Mouse (Mus musculus): Measurements from ENCODE around the gene Hps5. TPM values are rescaled to one million over a fixed set of nuclear protein-coding genes. Genes with fewer than 3 reads are reported as not detected.
"Not testable (repeated sequence)": the region's sequence is repeated elsewhere in the genome, so short reads cannot be mapped to it uniquely, and the experiment has no call there.

The Hps5 gene
- 21.2 and 21.7 TPM in 2 replicates for total RNA-seq (2014; fragmentation: Nextera tagmentation)
- total RNA-seq (2017): 16.2 and 25.1 TPM in 2 replicates

DNA sequence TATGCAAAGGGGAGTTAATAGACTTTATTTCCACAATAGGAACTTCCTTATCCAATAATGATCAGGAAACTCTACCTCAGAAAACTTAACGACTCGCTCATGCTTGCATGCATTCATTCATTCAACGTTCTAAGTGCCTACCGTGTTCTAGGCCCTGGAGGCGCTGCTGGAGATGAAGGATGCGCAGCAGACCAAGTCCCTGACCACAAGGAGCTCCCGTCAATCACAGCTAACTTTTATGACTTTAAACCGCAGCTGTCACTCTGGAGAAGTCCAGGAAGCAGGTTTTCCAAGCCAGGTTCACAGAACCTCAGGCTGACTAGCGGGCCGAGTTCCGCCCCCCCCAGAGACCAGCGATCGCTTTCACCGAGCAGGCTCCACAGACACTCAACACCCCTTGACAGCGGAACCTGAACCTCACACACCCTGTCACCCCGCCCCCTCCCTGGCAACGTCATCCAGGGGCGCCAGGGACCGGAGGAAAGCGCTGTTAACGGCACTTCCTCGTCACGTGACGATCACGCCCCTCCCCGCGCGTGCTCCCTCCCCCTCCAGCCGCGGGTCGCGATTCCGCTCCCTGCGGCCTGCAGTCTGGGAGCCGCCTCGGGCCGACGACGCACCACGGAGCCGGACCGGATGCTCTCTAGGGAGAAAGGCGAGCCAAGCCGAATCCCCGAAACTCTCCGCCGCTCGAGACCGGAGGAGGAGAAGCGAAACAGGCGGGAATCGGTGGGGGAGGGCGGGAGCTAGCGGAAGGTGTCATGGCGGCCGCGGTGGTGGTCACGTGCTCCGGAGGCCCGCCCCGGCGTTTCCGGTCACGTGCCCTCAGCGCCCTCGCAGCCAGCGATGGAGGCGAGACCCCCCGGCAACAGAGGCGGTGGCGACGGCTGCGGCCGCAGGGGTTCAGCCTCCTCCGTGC, at the start of gene Hps5, which contains the start of gene Gtf2h1:
Gene Hps5 (minus strand): TSS at position 778 of the 919 bp plus-strand sequence.
Gene Gtf2h1 (plus strand): TSS at position 817 of the 919 bp plus-strand sequence.
- peak; percentile 99 for ATAC-seq (replicated peaks; ENCODE audit: low FRiP score, low TSS enrichment, poor library complexity, severe bottlenecking)

DNA sequence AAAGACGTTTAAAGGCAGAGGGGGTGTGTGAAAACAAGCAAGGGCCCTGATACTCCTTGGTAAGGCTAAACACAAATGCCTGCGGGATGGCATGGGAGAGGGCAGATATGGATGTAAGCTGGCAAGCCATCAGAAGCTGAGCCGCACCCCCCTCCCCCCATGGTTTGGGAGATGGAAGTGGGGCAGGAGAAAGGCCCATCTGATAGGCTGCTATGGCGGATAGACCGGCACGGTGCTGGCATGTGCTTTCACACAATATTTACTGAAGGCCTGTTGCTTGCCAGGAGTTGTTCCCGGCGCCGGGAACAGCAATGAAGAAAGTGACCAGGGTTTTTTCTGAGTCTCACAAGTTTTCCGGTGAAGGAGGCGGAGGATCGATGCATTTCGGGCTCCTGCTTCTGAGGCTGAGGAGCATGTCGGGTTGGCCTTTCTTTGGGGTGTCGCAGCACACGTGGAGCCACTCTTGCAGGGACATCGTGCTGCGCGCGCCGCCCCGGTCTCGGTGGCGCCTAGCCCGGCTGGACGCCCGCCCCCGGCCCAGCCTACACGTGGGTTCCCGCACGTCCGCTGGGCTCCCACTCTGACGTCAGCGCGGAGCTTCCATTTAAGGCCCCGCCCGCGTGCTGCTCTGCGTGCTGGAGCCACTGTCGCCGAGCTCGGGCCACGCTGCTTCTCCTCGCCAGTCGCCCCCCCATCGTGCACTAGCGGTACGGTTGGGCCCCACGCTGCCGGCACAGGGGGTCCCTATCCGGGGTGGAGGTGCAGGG, 49.5 kb upstream of the Hps5 start:
- ATAC-seq (replicated peaks; ENCODE audit: low FRiP score, low TSS enrichment, poor library complexity, severe bottlenecking): peak; percentile 85

DNA sequence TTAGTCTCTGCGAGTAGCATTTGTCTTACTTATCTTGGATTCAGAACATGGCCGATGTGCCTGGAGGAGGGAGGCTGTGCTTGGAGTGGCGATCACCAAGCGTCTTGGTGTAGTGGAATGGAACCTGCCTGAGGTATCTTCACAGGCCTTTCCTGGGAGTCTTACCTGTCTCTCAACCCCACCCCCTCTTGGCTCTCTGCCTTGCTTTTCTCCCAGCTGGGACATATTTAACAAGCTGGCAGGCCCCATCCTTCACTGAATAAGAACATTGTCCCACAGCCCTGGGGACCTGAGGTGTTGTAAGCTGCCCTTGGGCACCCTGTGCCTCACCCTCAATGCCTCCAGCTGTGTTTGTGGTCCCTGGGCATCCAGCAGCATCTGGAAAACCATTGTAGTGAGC, 47.7 kb upstream of the Hps5 start:
- ATAC-seq (replicated peaks; ENCODE audit: low FRiP score, low TSS enrichment, poor library complexity, severe bottlenecking): no peak

DNA sequence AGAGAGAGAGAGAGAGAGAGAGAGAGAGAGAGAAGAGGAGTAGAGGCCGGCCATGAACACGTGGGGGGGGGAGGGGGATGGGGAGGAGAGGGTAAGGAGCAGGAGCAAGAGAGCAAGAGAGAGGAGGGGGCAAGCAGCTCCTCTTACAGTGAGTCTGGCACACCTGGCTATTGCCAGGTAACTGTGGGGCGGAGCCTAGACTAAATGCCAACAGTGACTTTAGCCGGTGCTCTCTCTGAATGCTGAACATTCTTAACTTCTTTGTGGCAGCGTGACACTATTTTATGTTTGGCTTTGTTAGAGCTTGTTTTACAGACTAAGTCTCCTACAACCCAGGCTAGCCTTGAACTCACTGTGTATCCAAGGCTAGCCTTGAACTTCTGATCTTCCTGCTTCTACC, 46.4 kb upstream of the Hps5 start:
- no peak for ATAC-seq (replicated peaks; ENCODE audit: low FRiP score, low TSS enrichment, poor library complexity, severe bottlenecking)

DNA sequence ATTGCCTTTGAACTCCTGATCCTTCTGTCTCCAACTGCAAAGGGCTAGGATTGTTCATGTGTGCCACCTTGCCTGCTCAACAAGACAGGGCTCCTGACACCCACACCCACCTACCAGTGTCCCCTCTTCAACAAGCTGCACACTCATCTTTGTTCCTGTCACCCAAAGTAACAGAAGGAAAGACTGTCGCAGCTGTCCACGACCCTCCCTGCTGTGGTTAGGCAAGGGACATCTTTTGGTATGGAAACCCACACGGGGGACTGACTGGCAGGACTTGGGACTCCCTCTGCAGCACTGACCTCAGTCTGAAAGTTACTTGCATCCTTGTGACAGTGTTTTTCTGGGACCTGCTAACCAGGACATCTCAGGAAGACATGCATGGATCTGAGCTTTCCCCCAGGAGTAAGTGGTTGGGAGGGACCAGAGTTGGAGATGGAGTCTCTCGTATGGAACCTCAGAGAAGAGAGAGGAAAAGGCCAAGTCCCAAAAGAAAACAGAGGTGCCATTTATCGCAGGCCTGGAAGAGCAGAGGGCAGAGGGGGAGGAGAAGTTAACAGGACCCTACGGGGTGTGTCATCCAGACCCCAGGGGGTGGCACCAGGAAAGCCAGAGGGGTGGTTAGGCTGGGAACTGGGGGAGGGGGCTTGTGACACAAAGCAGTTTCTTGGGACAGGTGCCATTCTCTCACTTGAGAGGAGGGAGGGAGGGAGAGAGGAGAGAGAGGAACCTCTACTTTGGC, 45.1 kb upstream of the Hps5 start, which contains the start of gene Ldha:
Gene Ldha (plus strand): TSS at position 689 of the 739 bp plus-strand sequence.
- ATAC-seq (replicated peaks; ENCODE audit: low FRiP score, low TSS enrichment, poor library complexity, severe bottlenecking): no peak

DNA sequence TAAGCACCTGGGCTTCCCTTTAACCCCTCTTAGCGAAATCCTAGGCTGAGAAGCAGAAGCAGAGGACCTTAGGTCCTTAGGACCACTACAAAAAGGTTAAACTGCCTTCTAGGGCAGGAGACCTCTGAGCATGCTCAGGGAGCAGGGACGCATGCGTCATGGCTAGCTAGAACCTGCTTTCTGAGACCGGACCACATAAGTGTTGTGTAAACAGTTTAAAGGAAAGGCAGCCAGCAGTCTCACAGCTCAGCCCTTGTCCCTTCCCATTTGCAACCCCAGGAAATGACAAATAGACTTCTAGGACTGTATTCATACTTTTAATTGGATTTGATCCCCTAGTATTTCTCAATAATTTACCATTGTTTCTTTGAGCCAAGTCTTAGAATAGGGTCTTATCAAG, 44.5 kb upstream of the Hps5 start:
- ATAC-seq (replicated peaks; ENCODE audit: low FRiP score, low TSS enrichment, poor library complexity, severe bottlenecking): no peak

DNA sequence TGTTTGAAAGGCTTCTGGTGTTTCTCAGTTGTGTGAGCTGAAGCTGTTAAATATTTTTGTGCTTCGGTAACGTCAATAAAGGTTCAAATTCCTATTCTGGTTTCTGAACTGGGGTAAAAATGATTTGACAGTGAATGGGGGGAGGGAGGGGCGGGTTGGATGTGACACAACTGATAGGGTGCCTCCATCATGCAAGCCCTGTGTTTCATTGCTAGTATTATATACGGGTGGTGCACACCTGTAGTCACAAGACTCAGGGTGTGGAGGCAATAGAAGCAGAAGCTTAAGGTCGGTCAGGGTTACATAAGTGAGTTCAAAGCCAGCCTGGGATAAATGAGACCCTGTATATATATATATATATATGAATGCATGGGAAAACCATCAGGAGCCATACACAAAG, 44.0 kb upstream of the Hps5 start:
- no peak for ATAC-seq (replicated peaks; ENCODE audit: low FRiP score, low TSS enrichment, poor library complexity, severe bottlenecking)

DNA sequence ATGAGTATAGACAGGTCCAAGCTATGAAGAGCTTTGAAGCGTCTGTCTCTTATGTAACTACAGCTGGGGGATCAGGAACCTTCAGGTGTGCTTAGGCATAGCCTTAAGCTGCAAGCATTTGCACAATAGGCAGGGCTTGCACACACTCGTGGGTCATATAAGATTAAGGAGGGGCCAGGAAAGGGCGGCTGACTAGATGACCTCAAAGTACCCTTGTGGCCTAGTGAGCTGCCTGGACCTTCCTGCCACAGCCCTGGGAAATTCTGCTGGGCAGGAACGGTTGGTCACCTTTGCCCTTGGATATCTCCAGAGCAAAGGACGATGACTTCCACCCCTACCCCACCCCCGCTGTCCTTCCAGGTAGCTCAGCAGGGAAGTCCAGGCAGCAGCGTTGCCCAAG, 43.6 kb upstream of the Hps5 start:
- no peak for ATAC-seq (replicated peaks; ENCODE audit: low FRiP score, low TSS enrichment, poor library complexity, severe bottlenecking)

DNA sequence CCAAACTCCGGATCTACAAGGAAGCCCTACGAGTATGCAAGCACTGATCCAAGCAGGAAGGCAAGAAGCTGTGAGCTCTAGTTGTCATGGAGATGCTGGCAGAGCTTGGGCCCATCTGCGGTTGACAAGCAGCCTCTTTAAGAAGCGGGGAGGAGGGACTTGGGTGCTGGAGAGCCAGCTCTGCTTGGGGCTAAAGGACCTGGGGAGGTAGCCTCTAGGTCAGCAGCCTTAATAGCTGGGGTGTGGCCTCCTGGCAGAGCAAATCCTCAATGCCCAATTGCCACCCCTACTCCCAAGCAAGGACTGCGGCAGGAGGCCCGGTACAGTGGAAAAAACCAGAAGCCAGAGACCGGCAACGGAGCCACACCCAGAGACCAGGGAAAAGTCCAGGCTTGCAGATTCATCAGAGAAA, 43.0 kb upstream of the Hps5 start:
- peak; percentile 87 for ATAC-seq (replicated peaks; ENCODE audit: low FRiP score, low TSS enrichment, poor library complexity, severe bottlenecking)

DNA sequence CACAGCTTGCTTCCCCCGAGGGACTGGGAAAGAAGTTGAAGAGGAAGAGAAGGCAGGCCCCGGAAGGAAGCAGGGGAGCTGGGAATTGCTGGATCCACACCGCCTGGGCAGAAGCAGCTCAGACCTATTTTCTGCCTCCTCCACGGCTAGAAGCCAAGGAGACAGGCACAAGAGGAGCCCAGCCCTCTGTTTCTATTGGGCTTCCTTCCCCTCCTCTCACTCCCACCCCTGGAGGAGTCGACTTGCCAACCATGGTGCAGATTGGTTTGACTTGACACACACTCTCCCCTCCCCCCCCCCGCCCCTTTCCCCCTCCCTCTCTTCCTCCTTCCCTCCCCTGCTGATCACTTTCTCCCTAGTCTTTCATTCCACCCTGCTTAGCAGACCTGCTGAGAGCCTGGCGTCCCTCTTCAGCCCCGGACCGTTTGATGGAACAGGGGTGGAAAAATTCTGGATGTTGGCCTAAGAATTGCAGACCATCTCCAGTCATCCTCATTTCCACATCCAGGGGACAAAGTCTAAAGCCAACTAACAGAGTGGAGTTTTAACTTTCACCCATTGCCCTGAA, 42.3 kb upstream of the Hps5 start:
- no peak for ATAC-seq (replicated peaks; ENCODE audit: low FRiP score, low TSS enrichment, poor library complexity, severe bottlenecking)

DNA sequence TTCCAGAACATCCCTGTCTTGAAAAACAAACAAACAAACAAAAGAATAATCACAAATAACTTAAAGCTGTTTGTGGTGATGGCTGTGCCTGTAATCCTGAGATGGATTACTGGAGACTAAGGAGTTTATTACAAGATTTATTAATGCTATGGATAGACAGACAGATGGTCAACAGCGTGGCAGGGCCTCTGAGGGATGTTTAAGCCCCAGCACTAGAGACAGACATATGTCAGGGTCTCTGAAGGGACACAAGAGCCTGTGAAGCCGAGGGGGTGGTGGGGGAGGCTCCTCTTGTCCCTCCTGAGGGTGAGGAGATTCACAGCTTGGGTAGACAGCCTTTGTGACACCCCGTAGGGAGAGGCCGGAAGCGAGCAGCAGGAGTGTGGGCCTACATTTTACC, 41.2 kb upstream of the Hps5 start:
- no peak for ATAC-seq (replicated peaks; ENCODE audit: low FRiP score, low TSS enrichment, poor library complexity, severe bottlenecking)

DNA sequence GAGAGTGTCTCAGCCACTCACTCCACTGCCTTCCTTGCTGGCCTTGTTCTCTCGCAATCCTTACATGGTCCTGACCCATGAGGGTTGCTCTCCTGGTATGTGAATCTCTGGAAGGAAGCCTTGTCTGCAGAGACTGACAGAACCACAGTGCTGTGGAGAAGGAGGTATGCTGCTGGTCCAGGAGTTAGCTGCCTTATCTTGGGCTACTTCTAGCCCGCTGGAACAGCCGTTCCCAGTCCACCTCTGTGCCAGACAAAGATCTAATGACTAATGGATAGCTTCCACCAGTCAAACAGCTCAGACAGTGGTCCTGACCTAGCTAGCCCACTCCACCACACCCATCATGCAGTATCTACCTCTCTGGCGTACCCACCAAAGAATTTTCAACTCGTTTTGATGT, 40.5 kb upstream of the Hps5 start:
- ATAC-seq (replicated peaks; ENCODE audit: low FRiP score, low TSS enrichment, poor library complexity, severe bottlenecking): no peak

DNA sequence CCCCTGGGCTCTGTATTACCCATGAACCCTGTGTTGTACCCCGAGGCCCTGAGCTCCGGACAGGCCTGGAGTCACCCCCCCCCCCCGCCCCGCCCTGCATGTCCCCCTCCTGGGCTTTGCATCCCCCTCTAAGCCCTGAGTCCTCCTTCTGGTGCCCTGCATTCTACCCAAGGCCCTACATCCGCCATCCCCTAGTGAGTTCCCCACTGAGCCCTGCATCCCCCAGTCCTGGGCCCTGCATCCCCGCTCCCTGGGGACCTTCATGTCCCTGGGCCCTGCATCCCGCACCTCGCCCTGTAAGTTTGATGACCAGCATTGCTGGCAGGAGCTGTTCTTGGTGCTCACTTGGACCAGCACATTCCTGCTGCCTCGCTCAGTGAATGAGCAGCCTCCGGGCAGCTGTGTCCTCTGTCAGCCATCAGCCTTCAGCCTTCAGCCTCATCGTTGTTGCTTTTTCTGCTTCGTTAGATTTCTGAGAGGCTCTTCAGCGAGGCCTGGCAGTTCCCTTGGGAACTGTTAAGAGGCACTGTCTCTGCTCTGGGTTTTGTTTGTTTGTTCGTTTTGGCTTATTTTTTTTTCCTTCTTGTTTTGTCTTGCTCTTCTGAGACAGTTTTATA, 39.2 kb upstream of the Hps5 start:
- ATAC-seq (replicated peaks; ENCODE audit: low FRiP score, low TSS enrichment, poor library complexity, severe bottlenecking): no peak

DNA sequence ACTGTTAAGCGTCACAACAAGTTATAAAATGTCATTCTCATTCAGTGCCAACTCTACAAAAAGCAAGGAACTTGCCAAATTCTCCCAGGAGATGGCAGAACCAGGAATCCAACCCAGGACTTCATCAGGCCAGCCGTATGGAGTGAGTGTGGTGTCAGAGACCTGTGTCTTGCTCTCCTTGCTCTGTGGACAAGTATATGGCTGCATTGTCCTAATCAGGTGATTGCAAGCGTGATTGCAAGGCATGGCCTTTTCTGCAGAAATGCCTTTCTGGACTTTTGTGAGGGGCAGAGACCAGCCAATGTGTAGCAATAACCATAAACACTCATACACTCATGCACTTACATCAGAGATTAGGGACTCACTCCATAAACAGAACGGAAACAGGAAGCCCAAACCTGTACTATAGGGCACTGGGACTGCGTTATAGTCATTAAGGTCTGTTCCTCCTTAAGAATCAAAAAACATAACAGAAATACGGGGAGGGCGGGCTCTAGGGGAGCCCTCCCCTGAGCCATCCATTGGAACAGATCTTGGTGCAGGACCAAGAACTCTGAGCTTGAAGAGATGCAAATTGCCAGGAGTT, 37.9 kb upstream of the Hps5 start:
- 0 out of 2 replicates have a peak, but pooled peaks have one; percentile 0 for ATAC-seq (replicated peaks; ENCODE audit: low FRiP score, low TSS enrichment, poor library complexity, severe bottlenecking)

DNA sequence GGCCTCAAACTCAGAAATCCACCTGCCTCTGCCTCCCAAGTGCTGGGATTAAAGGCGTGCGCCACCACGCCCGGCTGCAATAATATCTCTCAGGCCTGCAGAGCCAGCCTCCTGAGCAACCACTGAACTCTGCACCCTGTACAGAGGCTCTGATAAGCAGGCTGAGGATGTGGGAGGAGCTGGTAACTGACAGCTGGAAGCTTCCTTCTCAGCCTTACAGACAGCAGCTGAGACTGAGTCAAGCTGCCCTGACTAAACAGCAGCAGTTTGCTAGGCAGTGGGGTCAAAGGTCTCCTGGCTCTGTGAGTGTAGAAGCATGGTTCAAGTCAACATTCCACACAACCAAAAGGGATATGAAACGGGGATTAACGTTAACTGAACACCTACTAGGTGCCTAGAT, 37.4 kb upstream of the Hps5 start:
- ATAC-seq (replicated peaks; ENCODE audit: low FRiP score, low TSS enrichment, poor library complexity, severe bottlenecking): peak; percentile 97

DNA sequence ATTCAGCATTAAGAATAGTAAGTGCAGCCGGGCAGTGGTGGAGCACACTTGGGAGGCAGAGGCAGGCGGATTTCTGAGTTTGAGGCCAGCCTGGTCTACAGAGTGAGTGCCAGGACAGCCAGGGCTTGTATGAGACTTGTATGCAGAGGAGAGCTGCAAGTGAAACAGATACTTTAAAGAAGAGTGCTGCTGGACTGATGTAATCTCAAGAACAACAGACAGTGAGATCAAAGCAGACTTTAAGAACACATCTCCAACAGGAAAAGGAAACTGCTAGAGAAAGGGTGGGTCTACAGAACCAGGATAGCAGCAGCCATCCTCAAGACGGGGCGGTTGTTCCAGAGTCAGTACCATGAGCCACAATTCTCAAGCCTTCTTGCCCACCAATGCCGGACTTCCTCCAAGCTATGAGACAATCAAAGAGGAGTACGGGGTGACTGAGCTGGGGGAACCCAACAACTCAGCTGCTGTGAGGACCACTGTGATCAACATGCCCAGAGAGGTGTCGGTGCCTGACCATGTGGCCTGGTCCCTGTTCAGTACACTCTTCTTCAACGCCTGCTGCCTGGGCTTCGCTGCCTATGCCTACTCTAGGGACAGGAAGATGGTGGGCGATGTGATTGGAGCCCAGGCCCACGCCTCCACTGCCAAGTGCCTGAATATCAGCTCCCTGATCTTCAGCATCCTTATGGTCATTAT, 36.4 kb upstream of the Hps5 start:
- ATAC-seq (replicated peaks; ENCODE audit: low FRiP score, low TSS enrichment, poor library complexity, severe bottlenecking): not testable (repeated sequence)

DNA sequence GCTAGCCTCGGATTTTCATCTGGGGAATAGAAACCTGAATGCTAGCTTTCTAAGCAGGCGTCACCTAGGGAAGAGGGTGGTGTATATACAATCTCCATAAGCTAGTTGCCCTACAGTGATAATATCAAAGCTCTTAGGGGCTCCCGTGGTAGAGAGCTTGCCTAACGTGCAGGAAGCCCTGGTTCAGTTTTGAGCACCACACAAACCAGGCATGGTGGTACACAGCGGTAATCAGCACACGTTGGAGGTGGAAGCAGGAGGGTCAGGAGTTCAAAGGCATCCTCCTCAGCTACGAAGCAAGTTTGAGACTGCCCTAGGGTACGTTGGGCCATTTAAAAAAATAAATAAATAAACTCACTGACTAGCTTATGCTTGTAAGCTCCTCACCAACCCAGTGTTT, 35.8 kb upstream of the Hps5 start:
- ATAC-seq (replicated peaks; ENCODE audit: low FRiP score, low TSS enrichment, poor library complexity, severe bottlenecking): no peak

Data from megakaryocyte-erythroid progenitor cell, adult 5-6 weeks (primary cell).